Mouse (Mus musculus): ENCODE measurements at regions not wholly inside any gene's neighbourhood (a gene's known extent, or its start where the extent isn't known, plus 50 kb on each side); places are given as distances from the start of the nearest gene placed in this dataset.
"Not testable (repeated sequence)": the region's sequence is repeated elsewhere in the genome, so short reads cannot be mapped to it uniquely, and the experiment has no call there.

DNA sequence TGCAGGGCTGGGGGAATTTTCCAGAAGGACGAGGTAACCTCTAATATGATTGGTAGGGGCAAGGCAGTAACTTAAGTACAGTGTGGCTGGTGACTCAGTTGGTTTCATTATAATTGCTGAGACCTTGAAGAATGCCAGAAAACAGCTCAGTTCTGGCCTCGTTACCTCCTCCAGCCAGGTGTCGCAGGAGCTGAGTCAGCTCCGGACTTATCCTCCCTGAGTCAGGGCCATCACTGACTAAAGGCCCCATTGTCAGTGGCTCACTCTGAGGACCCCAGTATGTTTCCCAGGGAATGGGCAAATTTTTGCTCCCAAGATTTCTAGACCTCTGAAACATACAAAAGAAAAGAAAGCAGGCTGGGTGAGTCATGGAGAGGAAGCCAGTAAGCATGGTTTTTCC, 154.6 kb upstream of the Hs6st1 start:
- H3K4me3 ChIP-seq (ENCODE audit: low read depth, low read length): no peak overlapping the region
- no peak overlapping the region for H3K4me2 ChIP-seq
- no peaks in the 10 kb centered on the region for H3K4me1 ChIP-seq (replicated peaks; ENCODE audit: control insufficient read depth, insufficient read depth, low read length)
- ATAC-seq (replicated peaks; ENCODE audit: low FRiP score): no peak
- no peaks in the 10 kb centered on the region for H3K27me3 ChIP-seq (replicated peaks; ENCODE audit: control insufficient read depth, insufficient read depth, low read length)
- H3K9ac ChIP-seq (ENCODE audit: low read depth, low read length): no peak overlapping the region
- no peaks in the 10 kb centered on the region for H3K9me3 ChIP-seq (ENCODE audit: control insufficient read depth, low read length)
- no peaks in the 10 kb centered on the region for H3K36me3 ChIP-seq (ENCODE audit: control insufficient read depth, insufficient read depth, low read length)
- H3K27ac ChIP-seq (ENCODE audit: low read depth, low read length): no peak overlapping the region
- WGBS: 85% methylated on average over 4 of the region's 4 CpGs
- DNase-seq (ENCODE audit: low spot score): no peak

DNA sequence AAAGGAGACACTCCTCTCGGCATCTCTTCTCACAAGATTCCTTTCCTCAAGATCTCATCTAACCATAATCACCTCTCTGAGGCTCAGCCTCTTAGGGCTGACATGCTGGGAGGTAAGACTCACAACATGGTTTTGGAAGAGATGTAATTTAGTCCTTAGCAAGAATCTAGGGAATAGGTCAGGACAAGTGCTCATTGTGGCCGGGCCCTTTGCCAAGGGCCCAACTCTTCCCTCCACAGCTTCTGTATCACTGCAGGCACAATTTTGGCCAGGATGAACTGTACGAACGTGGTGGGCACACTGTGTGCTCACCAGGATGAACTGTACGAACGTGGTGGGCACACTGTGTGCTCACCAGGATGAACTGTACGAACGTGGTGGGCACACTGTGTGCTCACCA, 154.0 kb upstream of the Hs6st1 start:
- ATAC-seq (replicated peaks; ENCODE audit: low FRiP score); H3K36me3 ChIP-seq (ENCODE audit: control insufficient read depth, insufficient read depth, low read length); H3K4me2 ChIP-seq; H3K4me3 ChIP-seq (ENCODE audit: low read depth, low read length); H3K27me3 ChIP-seq (replicated peaks; ENCODE audit: control insufficient read depth, insufficient read depth, low read length); H3K9ac ChIP-seq (ENCODE audit: low read depth, low read length); DNase-seq (ENCODE audit: low spot score); H3K4me1 ChIP-seq (replicated peaks; ENCODE audit: control insufficient read depth, insufficient read depth, low read length); H3K27ac ChIP-seq (ENCODE audit: low read depth, low read length); H3K9me3 ChIP-seq (ENCODE audit: control insufficient read depth, low read length): not testable (repeated sequence)
- 85% methylated on average over 8 of the region's 8 CpGs for WGBS

DNA sequence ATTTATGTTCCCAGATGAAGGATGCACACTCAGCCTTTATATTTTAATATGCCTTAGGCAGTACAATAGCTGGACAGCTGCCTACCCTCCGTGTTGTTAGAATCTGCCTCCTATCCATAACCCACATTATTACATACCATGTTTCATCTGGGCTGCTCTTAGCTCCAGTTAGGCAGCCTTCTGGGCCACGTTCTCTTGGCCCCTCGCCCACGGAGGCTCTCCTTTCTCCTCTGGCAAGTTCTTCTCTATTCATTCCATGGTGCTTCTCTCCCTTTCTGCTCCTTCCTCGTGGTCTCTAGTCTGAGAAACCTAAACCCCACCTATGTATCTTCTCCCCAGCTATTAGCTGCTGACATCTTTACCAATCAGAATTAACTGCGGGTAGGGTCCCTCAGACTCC, 152.7 kb upstream of the Hs6st1 start:
- Histone ChIP-seq H3K9ac (ENCODE audit: low read depth, low read length) (no peak overlapping the region), H3K27me3 (replicated peaks; ENCODE audit: control insufficient read depth, insufficient read depth, low read length) (no peaks in the 10 kb centered on the region), H3K4me3 (ENCODE audit: low read depth, low read length) (no peak overlapping the region), H3K4me2 (no peak overlapping the region), H3K27ac (ENCODE audit: low read depth, low read length) (no peak overlapping the region), H3K36me3 (ENCODE audit: control insufficient read depth, insufficient read depth, low read length) (no peaks in the 10 kb centered on the region), H3K9me3 (ENCODE audit: control insufficient read depth, low read length) (no peaks in the 10 kb centered on the region), H3K4me1 (replicated peaks; ENCODE audit: control insufficient read depth, insufficient read depth, low read length) (no peaks in the 10 kb centered on the region)
- no peak for ATAC-seq (replicated peaks; ENCODE audit: low FRiP score)
- no peak for DNase-seq (ENCODE audit: low spot score)
- WGBS: 84% methylated on average over 6 of the region's 6 CpGs

DNA sequence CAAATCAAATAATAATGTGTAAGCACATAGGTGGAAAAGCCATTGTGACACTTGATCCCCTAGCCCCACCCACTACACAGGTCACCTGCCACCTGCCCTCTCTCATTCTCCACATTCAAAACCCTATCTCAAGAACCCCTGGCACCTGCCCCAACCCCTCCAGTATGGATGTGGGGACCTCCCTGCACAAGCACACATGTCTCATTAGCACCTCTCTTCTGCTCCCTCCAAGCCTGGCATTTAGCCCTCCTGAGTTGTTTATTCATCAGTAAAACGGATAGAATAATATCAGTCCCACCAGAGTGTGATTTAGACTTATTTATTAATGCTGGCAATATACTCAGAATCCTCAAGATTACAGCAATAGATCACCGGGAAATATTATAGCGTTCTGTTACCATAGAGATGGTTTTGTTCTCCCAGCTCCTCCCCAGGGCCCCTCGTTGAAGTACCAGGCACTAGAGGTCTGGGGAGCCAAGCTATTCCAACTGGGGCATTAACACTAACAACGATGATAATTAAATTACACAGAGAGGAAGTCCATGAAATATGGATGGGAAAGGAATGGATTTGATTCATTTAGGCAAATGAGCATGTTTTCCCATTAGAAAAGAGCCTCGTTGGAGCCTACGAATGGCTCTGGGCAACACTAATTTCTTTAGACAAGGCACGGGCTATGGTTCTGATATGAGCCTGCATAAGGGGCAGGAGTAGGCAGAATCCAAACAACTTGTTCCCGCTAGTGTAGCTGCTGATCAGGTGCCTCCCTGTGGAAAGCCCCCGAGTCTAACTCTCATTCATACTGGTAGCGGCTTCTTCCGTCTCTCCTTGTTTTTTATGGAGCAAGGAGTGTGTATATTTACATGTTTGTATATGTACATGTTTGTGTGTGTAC, 148.1 kb upstream of the Hs6st1 start:
- Histone ChIP-seq H3K4me3 (ENCODE audit: low read depth, low read length) (no peak overlapping the region), H3K36me3 (ENCODE audit: control insufficient read depth, insufficient read depth, low read length) (no peaks in the 10 kb centered on the region), H3K9ac (ENCODE audit: low read depth, low read length) (no peak overlapping the region), H3K27me3 (replicated peaks; ENCODE audit: control insufficient read depth, insufficient read depth, low read length) (no peaks in the 10 kb centered on the region), H3K27ac (ENCODE audit: low read depth, low read length) (no peak overlapping the region), H3K4me1 (replicated peaks; ENCODE audit: control insufficient read depth, insufficient read depth, low read length) (peaks cover under 1% of the 10 kb centered on the region; the same call in 1 of the 2 replicates), H3K4me2 (no peak overlapping the region), H3K9me3 (ENCODE audit: control insufficient read depth, low read length) (no peaks in the 10 kb centered on the region)
- WGBS: 77% methylated on average over 12 of the region's 12 CpGs
- no peak for ATAC-seq (replicated peaks; ENCODE audit: low FRiP score)
- no peak for DNase-seq (ENCODE audit: low spot score)

DNA sequence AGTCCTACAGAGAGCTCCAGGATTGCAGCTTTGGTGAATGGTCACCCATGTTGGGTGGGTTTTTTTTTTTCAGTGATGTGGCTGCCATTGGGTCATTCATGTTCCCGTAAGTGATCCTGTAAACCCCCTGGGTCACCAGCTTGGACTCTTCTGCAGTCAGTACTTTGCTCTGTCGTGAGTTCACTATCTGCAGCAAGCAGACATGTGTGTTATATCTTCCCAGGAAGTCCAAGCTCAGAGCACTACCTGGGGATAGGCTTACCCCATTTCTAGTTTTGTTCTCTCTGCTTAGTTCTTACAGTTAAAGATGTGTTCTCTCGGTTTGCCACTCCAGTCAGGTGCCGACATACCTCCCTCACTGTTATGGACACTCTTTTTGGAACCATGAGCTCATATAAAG, 143.4 kb upstream of the Hs6st1 start:
- Histone ChIP-seq H3K36me3 (ENCODE audit: control insufficient read depth, insufficient read depth, low read length) (no peaks in the 10 kb centered on the region), H3K4me2 (no peak overlapping the region), H3K27ac (ENCODE audit: low read depth, low read length) (no peak overlapping the region), H3K9ac (ENCODE audit: low read depth, low read length) (no peak overlapping the region), H3K27me3 (replicated peaks; ENCODE audit: control insufficient read depth, insufficient read depth, low read length) (no peaks in the 10 kb centered on the region), H3K9me3 (ENCODE audit: control insufficient read depth, low read length) (no peaks in the 10 kb centered on the region), H3K4me3 (ENCODE audit: low read depth, low read length) (no peak overlapping the region), H3K4me1 (replicated peaks; ENCODE audit: control insufficient read depth, insufficient read depth, low read length) (peaks cover 16% of the 10 kb centered on the region)
- DNase-seq (ENCODE audit: low spot score): no peak
- no peak for ATAC-seq (replicated peaks; ENCODE audit: low FRiP score)
- WGBS: 55% methylated on average over 4 of the region's 4 CpGs

DNA sequence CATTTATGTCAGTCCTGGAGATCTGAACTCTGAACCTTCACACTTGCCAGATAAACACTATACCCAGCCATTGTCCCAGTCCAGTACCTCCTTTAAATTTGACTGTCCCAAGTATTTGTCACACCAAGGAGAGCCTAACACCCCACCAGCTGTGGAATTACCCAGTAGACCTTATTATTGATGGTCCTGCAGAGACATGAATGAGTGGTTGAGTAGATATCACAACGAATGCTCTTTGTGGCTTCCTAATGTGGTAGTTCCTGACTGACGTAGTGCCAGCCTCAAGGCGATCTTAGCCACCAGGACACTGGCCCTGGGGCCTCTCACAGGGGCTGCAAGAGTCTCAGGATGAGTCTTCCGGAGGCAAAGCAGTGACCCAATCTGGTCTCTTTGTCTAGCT, 142.9 kb upstream of the Hs6st1 start:
- H3K27ac ChIP-seq (ENCODE audit: low read depth, low read length): 0 out of 2 replicates have a peak overlapping the region, but pooled peaks have one; percentile 74
- no peaks in the 10 kb centered on the region for H3K9me3 ChIP-seq (ENCODE audit: control insufficient read depth, low read length)
- H3K9ac ChIP-seq (ENCODE audit: low read depth, low read length): no peak overlapping the region
- no peaks in the 10 kb centered on the region for H3K27me3 ChIP-seq (replicated peaks; ENCODE audit: control insufficient read depth, insufficient read depth, low read length)
- WGBS: 53% methylated on average over 4 of the region's 4 CpGs
- H3K4me2 ChIP-seq: no peak overlapping the region
- no peak for ATAC-seq (replicated peaks; ENCODE audit: low FRiP score)
- no peaks in the 10 kb centered on the region for H3K36me3 ChIP-seq (ENCODE audit: control insufficient read depth, insufficient read depth, low read length)
- H3K4me3 ChIP-seq (ENCODE audit: low read depth, low read length): no peak overlapping the region
- peaks cover 16% of the 10 kb centered on the region for H3K4me1 ChIP-seq (replicated peaks; ENCODE audit: control insufficient read depth, insufficient read depth, low read length)
- DNase-seq (ENCODE audit: low spot score): no peak

DNA sequence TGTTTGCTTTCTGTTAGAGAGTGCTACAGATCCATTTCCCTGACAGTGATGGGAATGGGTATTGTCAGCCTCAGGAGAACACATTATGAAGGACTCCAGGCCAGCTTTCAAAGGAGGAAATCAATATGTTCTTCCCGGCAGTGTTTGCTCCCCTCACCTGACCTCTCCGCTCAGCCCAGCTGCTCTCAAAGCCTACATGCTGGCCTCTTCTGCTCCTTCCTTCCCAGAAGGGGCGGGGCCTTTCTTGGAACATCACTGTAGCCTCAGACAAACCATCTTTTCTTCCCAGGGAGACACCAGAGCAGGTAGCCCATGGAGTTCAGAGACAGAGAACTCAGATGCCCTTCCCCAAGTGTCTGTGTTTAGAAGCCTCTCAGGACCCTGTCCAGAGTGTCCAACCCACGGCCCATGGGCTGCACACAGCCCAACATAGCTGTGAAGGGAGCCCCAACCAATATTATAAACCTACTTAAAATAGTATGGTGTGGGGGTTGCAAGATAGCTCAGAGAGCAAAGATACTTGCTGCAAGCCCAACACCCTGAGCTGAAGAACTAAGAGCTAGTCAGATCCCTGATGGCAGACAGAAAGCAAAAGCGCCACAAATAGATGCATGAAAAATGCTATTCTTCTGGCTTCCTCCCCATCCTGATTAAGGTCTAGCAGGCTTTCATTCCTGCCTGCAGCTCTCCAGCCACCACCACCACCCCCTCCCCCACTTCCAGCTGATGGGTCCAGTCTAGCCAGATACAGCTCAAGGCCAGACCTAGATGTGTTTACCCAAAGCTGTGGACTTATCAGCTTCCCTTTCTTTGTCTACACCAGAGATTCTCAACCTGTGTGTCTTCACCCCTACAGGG, 141.8 kb upstream of the Hs6st1 start:
- H3K27me3 ChIP-seq (replicated peaks; ENCODE audit: control insufficient read depth, insufficient read depth, low read length): no peaks in the 10 kb centered on the region
- ATAC-seq (replicated peaks; ENCODE audit: low FRiP score): peak; percentile 72
- H3K9ac ChIP-seq (ENCODE audit: low read depth, low read length): 0 out of 2 replicates have a peak overlapping the region, but pooled peaks have one; percentile 20
- no peak overlapping the region for H3K4me3 ChIP-seq (ENCODE audit: low read depth, low read length)
- H3K4me1 ChIP-seq (replicated peaks; ENCODE audit: control insufficient read depth, insufficient read depth, low read length): peaks cover 16% of the 10 kb centered on the region
- peak; percentile 55 for DNase-seq (ENCODE audit: low spot score)
- H3K27ac ChIP-seq (ENCODE audit: low read depth, low read length): peak overlapping the region; percentile 74
- H3K9me3 ChIP-seq (ENCODE audit: control insufficient read depth, low read length): no peaks in the 10 kb centered on the region
- peak overlapping the region; percentile 27 for H3K4me2 ChIP-seq
- WGBS: 45% methylated on average over 5 of the region's 5 CpGs
- H3K36me3 ChIP-seq (ENCODE audit: control insufficient read depth, insufficient read depth, low read length): no peaks in the 10 kb centered on the region

DNA sequence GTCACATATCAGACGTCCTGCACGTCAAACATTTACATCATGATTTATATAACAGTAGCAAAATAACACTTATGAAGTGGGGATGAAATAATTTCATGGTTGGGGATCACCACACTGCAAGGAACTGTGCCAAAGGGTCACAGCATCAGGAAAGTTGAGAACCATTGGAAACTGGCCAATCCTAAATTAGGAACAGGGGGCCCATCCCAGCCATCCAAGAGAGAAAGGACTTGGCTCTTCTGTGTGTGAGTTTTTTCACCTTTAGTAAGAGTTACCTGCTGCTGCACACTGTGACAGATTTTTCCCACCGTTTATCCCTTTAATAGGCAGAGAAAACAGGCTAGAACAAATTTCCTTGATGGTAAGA, 141.2 kb upstream of the Hs6st1 start:
- Histone ChIP-seq H3K4me1 (replicated peaks; ENCODE audit: control insufficient read depth, insufficient read depth, low read length) (peaks cover 16% of the 10 kb centered on the region), H3K4me3 (ENCODE audit: low read depth, low read length) (no peak overlapping the region), H3K4me2 (no peak overlapping the region), H3K36me3 (ENCODE audit: control insufficient read depth, insufficient read depth, low read length) (no peaks in the 10 kb centered on the region), H3K9me3 (ENCODE audit: control insufficient read depth, low read length) (no peaks in the 10 kb centered on the region), H3K27me3 (replicated peaks; ENCODE audit: control insufficient read depth, insufficient read depth, low read length) (no peaks in the 10 kb centered on the region), H3K9ac (ENCODE audit: low read depth, low read length) (no peak overlapping the region), H3K27ac (ENCODE audit: low read depth, low read length) (peak overlapping the region; percentile 74; the same call in 1 of the 2 replicates)
- no peak for ATAC-seq (replicated peaks; ENCODE audit: low FRiP score)
- 36% methylated on average over 3 of the region's 3 CpGs for WGBS
- no peak for DNase-seq (ENCODE audit: low spot score)
